Mouse (Mus musculus): ENCODE data around the gene Spata25. TPM values are rescaled to one million over a fixed set of nuclear protein-coding genes. Genes with fewer than 3 reads are reported as not detected.
"Not testable (repeated sequence)": the region's sequence is repeated elsewhere in the genome, so short reads cannot be mapped to it uniquely, and the experiment has no call there.

Spata25 gene
- polyA plus RNA-seq, 1 experiment from 2014 or later = not detected

- 28% methylated on average over 9 of the region's 9 CpGs for WGBS
- peaks cover 40% of the 10 kb centered on the region for H3K4me1 ChIP-seq (replicated peaks)
- peak overlapping the region; percentile 83 for H3K27ac ChIP-seq
- 0 out of 2 replicates have a peak overlapping the region, but pooled peaks have one; percentile 4 for H3K4me2 ChIP-seq (replicated peaks)
- no peaks in the 10 kb centered on the region for H3K9me3 ChIP-seq
- H3K36me3 ChIP-seq = no peaks in the 10 kb centered on the region
- H3K9ac ChIP-seq = no peak overlapping the region
- peaks cover 14% of the 10 kb centered on the region for H3K27me3 ChIP-seq (replicated peaks)
- peak; percentile 57 for ATAC-seq
- no peak overlapping the region for H3K4me3 ChIP-seq (replicated peaks)
Observed at GRCm38 (mm10) chr2:164862179-164862861, 34.0 kb upstream of the Spata25 start.

GRCm38 (mm10) chr2:164861094-164861493 lies 32.8 kb upstream of the Spata25 start:
- no peak for ATAC-seq
- no peak overlapping the region for H3K27ac ChIP-seq
- 57% methylated on average over 4 of the region's 4 CpGs for WGBS
- no peak overlapping the region for H3K4me3 ChIP-seq (replicated peaks)
- no peaks in the 10 kb centered on the region for H3K9me3 ChIP-seq
- H3K4me2 ChIP-seq (replicated peaks) = no peak overlapping the region
- peaks cover 23% of the 10 kb centered on the region for H3K27me3 ChIP-seq (replicated peaks)
- H3K4me1 ChIP-seq (replicated peaks) = peaks cover 44% of the 10 kb centered on the region
- H3K9ac ChIP-seq = no peak overlapping the region
- no peaks in the 10 kb centered on the region for H3K36me3 ChIP-seq

- 63% methylated on average over 9 of the region's 9 CpGs for WGBS
- Histone ChIP-seq H3K9ac (no peak overlapping the region), H3K4me3 (replicated peaks) (no peak overlapping the region), H3K27ac (no peak overlapping the region), H3K27me3 (replicated peaks) (peaks cover 27% of the 10 kb centered on the region), H3K36me3 (no peaks in the 10 kb centered on the region), H3K4me2 (replicated peaks) (0 out of 2 replicates have a peak overlapping the region, but pooled peaks have one; percentile 6), H3K4me1 (replicated peaks) (peaks cover 44% of the 10 kb centered on the region), H3K9me3 (no peaks in the 10 kb centered on the region)
- peak; percentile 71 for ATAC-seq
Observed at GRCm38 (mm10) chr2:164859640-164860432, 31.5 kb upstream of the Spata25 start.

- Histone ChIP-seq H3K27me3 (replicated peaks) (peaks cover 30% of the 10 kb centered on the region), H3K4me3 (replicated peaks) (no peak overlapping the region), H3K4me2 (replicated peaks) (0 out of 2 replicates have a peak overlapping the region, but pooled peaks have one; percentile 6), H3K27ac (no peak overlapping the region), H3K9ac (no peak overlapping the region), H3K4me1 (replicated peaks) (peaks cover 44% of the 10 kb centered on the region), H3K36me3 (no peaks in the 10 kb centered on the region), H3K9me3 (no peaks in the 10 kb centered on the region)
- WGBS = 69% methylated on average over 2 of the region's 2 CpGs
- ATAC-seq = no peak
Observed at GRCm38 (mm10) chr2:164859155-164859554, 30.8 kb upstream of the Spata25 start.

GRCm38 (mm10) chr2:164857842-164858553 lies 29.7 kb upstream of the Spata25 start:
- WGBS = 14% methylated on average over 19 of the region's 19 CpGs
- H3K9ac ChIP-seq = peak overlapping the region; percentile 48
- H3K9me3 ChIP-seq = no peaks in the 10 kb centered on the region
- no peak overlapping the region for H3K27ac ChIP-seq
- H3K36me3 ChIP-seq = no peaks in the 10 kb centered on the region
- peak overlapping the region; percentile 93 for H3K4me2 ChIP-seq (replicated peaks)
- H3K4me3 ChIP-seq (replicated peaks) = peak overlapping the region; percentile 44
- no peak for ATAC-seq
- H3K27me3 ChIP-seq (replicated peaks) = peaks cover 30% of the 10 kb centered on the region
- peaks cover 41% of the 10 kb centered on the region for H3K4me1 ChIP-seq (replicated peaks)

- peaks cover 30% of the 10 kb centered on the region for H3K27me3 ChIP-seq (replicated peaks)
- H3K36me3 ChIP-seq = no peaks in the 10 kb centered on the region
- no peak within 1 kb of the TSS for H3K27ac ChIP-seq
- peak within 1 kb of the TSS; percentile 93 for H3K4me2 ChIP-seq (replicated peaks)
- no peaks in the 10 kb centered on the region for H3K9me3 ChIP-seq
- H3K4me3 ChIP-seq (replicated peaks) = peak within 1 kb of the TSS; percentile 44
- peak within 1 kb of the TSS; percentile 48 for H3K9ac ChIP-seq
- ATAC-seq = peak; percentile 65
- WGBS = under 1% methylated on average over 44 of the region's 47 CpGs
- peaks cover 39% of the 10 kb centered on the region for H3K4me1 ChIP-seq (replicated peaks)
Observed at GRCm38 (mm10) chr2:164857101-164857821, 28.9 kb upstream of the Spata25 start, which contains the start of gene Pltp. Gene Pltp (minus strand): TSS chr2:164857711.

- 2% methylated on average over 42 of the region's 42 CpGs for WGBS
- H3K27ac ChIP-seq = no peak overlapping the region
- H3K9ac ChIP-seq = peak overlapping the region; percentile 48
- no peak for ATAC-seq
- no peaks in the 10 kb centered on the region for H3K36me3 ChIP-seq
- H3K4me1 ChIP-seq (replicated peaks) = peaks cover 34% of the 10 kb centered on the region
- no peaks in the 10 kb centered on the region for H3K9me3 ChIP-seq
- peaks cover 30% of the 10 kb centered on the region for H3K27me3 ChIP-seq (replicated peaks)
- H3K4me3 ChIP-seq (replicated peaks) = peak overlapping the region; percentile 44
- H3K4me2 ChIP-seq (replicated peaks) = peak overlapping the region; percentile 93
Observed at GRCm38 (mm10) chr2:164856309-164857100, 28.2 kb upstream of the Spata25 start.

- H3K27ac ChIP-seq; ATAC-seq; H3K36me3 ChIP-seq; H3K4me2 ChIP-seq (replicated peaks); H3K4me3 ChIP-seq (replicated peaks); H3K9ac ChIP-seq; H3K9me3 ChIP-seq: not testable (repeated sequence)
- peaks cover 29% of the 10 kb centered on the region for H3K4me1 ChIP-seq (replicated peaks)
- peaks cover 30% of the 10 kb centered on the region for H3K27me3 ChIP-seq (replicated peaks)
- WGBS = 81% methylated on average over 5 of the region's 5 CpGs
Observed at GRCm38 (mm10) chr2:164855572-164855971, 27.2 kb upstream of the Spata25 start.

- no peaks in the 10 kb centered on the region for H3K36me3 ChIP-seq
- WGBS = 82% methylated on average over 8 of the region's 8 CpGs
- no peak overlapping the region for H3K4me3 ChIP-seq (replicated peaks)
- H3K4me2 ChIP-seq (replicated peaks) = no peak overlapping the region
- ATAC-seq = no peak
- H3K4me1 ChIP-seq (replicated peaks) = no peaks in the 10 kb centered on the region
- H3K27me3 ChIP-seq (replicated peaks) = peaks cover 5% of the 10 kb centered on the region; the same call in 1 of the 2 replicates
- H3K9me3 ChIP-seq = no peaks in the 10 kb centered on the region
- H3K9ac ChIP-seq = no peak overlapping the region
- H3K27ac ChIP-seq = no peak overlapping the region
Observed at GRCm38 (mm10) chr2:164850061-164850460, 21.7 kb upstream of the Spata25 start.

- Histone ChIP-seq H3K9me3 (no peaks in the 10 kb centered on the region), H3K4me2 (replicated peaks) (no peak overlapping the region), H3K4me1 (replicated peaks) (no peaks in the 10 kb centered on the region), H3K36me3 (no peaks in the 10 kb centered on the region), H3K4me3 (replicated peaks) (no peak overlapping the region), H3K9ac (no peak overlapping the region), H3K27me3 (replicated peaks) (no peaks in the 10 kb centered on the region), H3K27ac (no peak overlapping the region)
- ATAC-seq = no peak
- 48% methylated on average over 3 of the region's 3 CpGs for WGBS
Observed at GRCm38 (mm10) chr2:164845782-164846181, 17.4 kb upstream of the Spata25 start.

- H3K4me2 ChIP-seq (replicated peaks) = peak overlapping the region; percentile 99
- no peak overlapping the region for H3K9ac ChIP-seq
- peak overlapping the region; percentile 79; the same call in 1 of the 2 replicates for H3K4me3 ChIP-seq (replicated peaks)
- H3K4me1 ChIP-seq (replicated peaks) = peaks cover 13% of the 10 kb centered on the region
- 98% methylated on average over 4 of the region's 4 CpGs for WGBS
- H3K27ac ChIP-seq = no peak overlapping the region
- H3K36me3 ChIP-seq = peaks cover 24% of the 10 kb centered on the region
- no peaks in the 10 kb centered on the region for H3K27me3 ChIP-seq (replicated peaks)
- no peaks in the 10 kb centered on the region for H3K9me3 ChIP-seq
- no peak for ATAC-seq
Observed at GRCm38 (mm10) chr2:164835164-164835563, 6.8 kb upstream of the Spata25 start.
